Mouse (Mus musculus) liver, embryonic 14 days (tissue): ENCODE measurements around the gene Gm10639. TPM values are rescaled to one million over a fixed set of nuclear protein-coding genes. Genes with fewer than 3 reads are reported as not detected.

Experiments used
- polyA plus RNA-seq: library from polyadenylated mRNA; depleted of rRNA; stranded (reverse); fragments of >200 nt; gene quantifications from 2 replicates; pipeline ENCODE4 v1.2.3, GENCODE M21; 2012; rRNA removed

The Gm10639 gene
- polyA plus RNA-seq, result 0.03 TPM in 1 of 2 replicates, not detected in the other

GRCm38 (mm10) chr9:78289723-78290122 is at the start of gene Gm10639:
Gene Gm10639, plus strand, starts transcription at chr9:78289923.

GRCm38 (mm10) chr9:78256914-78257313 is 32.8 kb upstream of the Gm10639 start, which contains the start of gene Gm3776:
Gene Gm3776, plus strand, starts transcription at chr9:78257129.

GRCm38 (mm10) chr9:78314696-78315095 is 25.0 kb downstream of the Gm10639 start, which contains the start of gene Omt2a:
Gene Omt2a, minus strand, starts transcription at chr9:78314796.

GRCm38 (mm10) chr9:78327289-78327688 is 37.6 kb downstream of the Gm10639 start, which contains the start of gene Omt2b:
Gene Omt2b, plus strand, starts transcription at chr9:78327589.

Other genes starting within 250 kb of the Gm10639 start
- not detected in 2 replicates for gene Gcm1, start 238.0 kb upstream of the Gm10639 start, polyA plus RNA-seq
- gene Fbxo9, start 180.9 kb upstream of the Gm10639 start, polyA plus RNA-seq, result 60.7 and 71.6 TPM in 2 replicates
- 3.5 and 4.2 TPM in 2 replicates for gene Ick, start 180.7 kb upstream of the Gm10639 start, polyA plus RNA-seq
- gene Gsta4, start 107.1 kb upstream of the Gm10639 start, polyA plus RNA-seq, result 19.2 and 19.8 TPM in 2 replicates
- 0.05 and 0.07 TPM in 2 replicates for gene Gsta1, start 59.3 kb upstream of the Gm10639 start, polyA plus RNA-seq
- not detected in 2 replicates for gene Gm3776, start 32.8 kb upstream of the Gm10639 start, polyA plus RNA-seq
- not detected in 2 replicates for gene Omt2a, start 24.9 kb downstream of the Gm10639 start, polyA plus RNA-seq
- not detected in 2 replicates for gene Omt2b, start 37.7 kb downstream of the Gm10639 start, polyA plus RNA-seq
- 0.09 and 0.16 TPM in 2 replicates for gene Gsta2, start 65.9 kb downstream of the Gm10639 start, polyA plus RNA-seq
- not detected in 2 replicates for gene Dppa5a, start 78.3 kb downstream of the Gm10639 start, polyA plus RNA-seq
- gene Ooep, start 88.8 kb downstream of the Gm10639 start, polyA plus RNA-seq, result not detected in 2 replicates
- 0.02 and 0.06 TPM in 2 replicates for gene Ddx43, start 105.9 kb downstream of the Gm10639 start, polyA plus RNA-seq
- gene Cgas, start 153.3 kb downstream of the Gm10639 start, polyA plus RNA-seq, result 0.98 and 1.4 TPM in 2 replicates
- gene Mto1, start 158.3 kb downstream of the Gm10639 start, polyA plus RNA-seq, result 14.2 and 14.6 TPM in 2 replicates
- gene Gm17324, start 158.9 kb downstream of the Gm10639 start, polyA plus RNA-seq, result 0.15 and 0.18 TPM in 2 replicates
- gene Eef1a1, start 199.2 kb downstream of the Gm10639 start, polyA plus RNA-seq, result 4,310 and 4,502 TPM in 2 replicates